Mouse (Mus musculus): ENCODE results near the gene Scnn1a. TPM values are rescaled to one million over a fixed set of nuclear protein-coding genes. Genes with fewer than 3 reads are reported as not detected.

Gene Scnn1a
- polyA plus RNA-seq, 1 experiment from 2014 or later: 0.42 TPM

- H3K36me3 ChIP-seq: no peaks in the 10 kb centered on the region
- DNase-seq (ENCODE audit: low spot score): peak; percentile 85
- H3K4me3 ChIP-seq: peak overlapping the region; percentile 62
- peaks cover 14% of the 10 kb centered on the region; the same call in 1 of the 2 replicates for H3K27me3 ChIP-seq (ENCODE audit: insufficient read depth, poor library complexity, severe bottlenecking)
- WGBS: 1% methylated on average over 39 of the region's 39 CpGs
- H3K9me3 ChIP-seq: no peaks in the 10 kb centered on the region
- H3K4me1 ChIP-seq (replicated peaks): peaks cover 19% of the 10 kb centered on the region
- peak overlapping the region; percentile 82 for H3K27ac ChIP-seq
Measured at GRCm38 (mm10) chr6:125330626-125331326, 10.3 kb downstream of the Scnn1a start.

DNA sequence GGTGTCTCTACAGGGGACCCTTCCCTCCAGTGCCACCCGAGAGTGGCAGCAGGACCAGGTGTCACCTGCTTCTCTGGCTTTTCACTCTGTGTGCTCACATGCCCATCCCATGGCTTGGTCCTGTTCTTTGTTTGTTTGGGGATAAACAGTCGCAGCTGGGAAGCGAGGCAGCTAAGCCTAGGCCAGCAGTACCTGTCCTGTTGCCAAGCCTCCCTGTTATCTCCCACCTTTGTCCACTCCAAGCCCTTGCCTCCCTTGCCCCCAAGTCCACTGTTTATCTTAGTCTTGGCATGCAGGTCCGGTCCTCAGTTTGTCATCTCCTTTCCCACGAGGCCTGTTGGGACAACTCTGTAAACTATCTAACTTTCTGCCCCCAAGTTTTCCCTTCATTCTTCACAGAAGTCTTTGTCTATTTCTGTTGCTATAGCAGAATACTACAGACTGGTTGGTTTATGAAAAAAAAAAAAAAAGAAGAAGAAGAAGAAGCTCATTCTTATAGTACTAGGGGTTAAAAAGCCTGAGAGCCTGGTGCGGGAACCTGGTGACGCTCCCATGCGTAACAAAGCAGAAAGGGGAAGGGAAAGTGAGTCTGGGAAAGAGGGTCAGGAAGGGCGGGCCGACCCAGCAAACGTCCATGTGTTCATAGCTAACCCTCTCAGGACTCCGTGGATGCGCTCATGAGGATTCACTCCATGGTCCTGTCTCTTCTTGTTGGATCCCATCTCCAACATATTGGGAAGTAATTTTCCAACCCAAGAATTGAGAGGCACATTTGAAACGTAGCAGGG, 12.8 kb downstream of the Scnn1a start:
- WGBS: 71% methylated on average over 14 of the region's 14 CpGs
- DNase-seq (ENCODE audit: low spot score): no peak
- H3K4me3 ChIP-seq: no peak overlapping the region
- no peaks in the 10 kb centered on the region for H3K9me3 ChIP-seq
- 0 out of 2 replicates have a peak overlapping the region, but pooled peaks have one; percentile 12 for H3K27ac ChIP-seq
- peaks cover 9% of the 10 kb centered on the region; the same call in 1 of the 2 replicates for H3K27me3 ChIP-seq (ENCODE audit: insufficient read depth, poor library complexity, severe bottlenecking)
- H3K36me3 ChIP-seq: no peaks in the 10 kb centered on the region
- H3K4me1 ChIP-seq (replicated peaks): peaks cover 19% of the 10 kb centered on the region

DNA sequence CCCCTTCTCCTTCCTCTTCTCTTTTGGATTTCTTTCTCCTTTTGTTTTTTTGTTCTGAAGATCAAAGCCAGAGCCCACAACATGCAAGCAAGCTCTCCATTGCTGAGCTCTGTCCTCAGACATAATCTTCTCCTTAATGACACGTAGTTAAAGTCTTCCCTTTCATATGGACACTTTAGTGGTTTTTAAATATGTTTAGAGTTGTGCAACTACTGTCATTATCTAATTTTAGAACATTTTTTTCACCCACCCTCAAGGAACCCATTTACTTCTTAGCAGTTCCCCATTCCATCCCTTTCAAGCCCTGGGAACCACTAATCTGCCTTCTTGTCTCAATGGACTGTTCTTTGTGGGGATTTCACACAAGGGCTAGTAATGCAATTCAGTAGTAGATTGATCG, 13.9 kb downstream of the Scnn1a start:
- H3K9me3 ChIP-seq: no peaks in the 10 kb centered on the region
- no peak for DNase-seq (ENCODE audit: low spot score)
- no peak overlapping the region for H3K27ac ChIP-seq
- peaks cover 19% of the 10 kb centered on the region for H3K4me1 ChIP-seq (replicated peaks)
- H3K27me3 ChIP-seq (ENCODE audit: insufficient read depth, poor library complexity, severe bottlenecking): peaks cover 6% of the 10 kb centered on the region; the same call in 1 of the 2 replicates
- no peaks in the 10 kb centered on the region for H3K36me3 ChIP-seq
- WGBS: 77% methylated on average over 2 of the region's 2 CpGs
- no peak overlapping the region for H3K4me3 ChIP-seq

GRCm38 (mm10) chr6:125338791-125339660, 18.6 kb downstream of the Scnn1a start:
- DNase-seq (ENCODE audit: low spot score): no peak
- peaks cover 40% of the 10 kb centered on the region for H3K4me1 ChIP-seq (replicated peaks)
- no peaks in the 10 kb centered on the region for H3K36me3 ChIP-seq
- 74% methylated on average over 9 of the region's 9 CpGs for WGBS
- H3K27me3 ChIP-seq (ENCODE audit: insufficient read depth, poor library complexity, severe bottlenecking): peaks cover 7% of the 10 kb centered on the region
- H3K27ac ChIP-seq: no peak overlapping the region
- H3K9me3 ChIP-seq: no peaks in the 10 kb centered on the region
- no peak overlapping the region for H3K4me3 ChIP-seq

DNA sequence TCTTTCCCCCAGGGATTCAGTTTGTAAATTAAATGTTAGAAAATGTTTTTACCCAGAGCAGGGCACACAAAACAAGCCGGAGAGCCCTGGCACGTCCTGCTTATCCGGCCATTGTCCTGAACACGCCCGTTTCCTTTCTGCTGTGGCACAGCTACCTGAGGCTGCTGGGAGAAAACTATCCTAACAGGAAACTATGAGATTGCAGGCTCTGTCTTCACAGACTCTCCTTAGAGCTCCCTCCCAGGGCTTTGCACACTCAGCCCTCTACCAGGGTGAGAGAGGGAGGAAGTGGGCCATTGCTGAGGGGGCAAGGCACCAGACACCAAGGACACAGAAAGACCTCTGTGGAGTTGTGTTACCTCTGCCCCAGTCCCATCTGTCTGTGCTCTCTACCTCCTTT, 19.8 kb downstream of the Scnn1a start:
- Histone ChIP-seq H3K9me3 (no peaks in the 10 kb centered on the region), H3K4me1 (replicated peaks) (peaks cover 50% of the 10 kb centered on the region), H3K36me3 (no peaks in the 10 kb centered on the region), H3K4me3 (no peak overlapping the region), H3K27ac (peak overlapping the region; percentile 70), H3K27me3 (ENCODE audit: insufficient read depth, poor library complexity, severe bottlenecking) (peaks cover 7% of the 10 kb centered on the region)
- whole genome bisulfite sequencing: 61% methylated on average over 5 of the region's 5 CpGs
- DNase-seq (ENCODE audit: low spot score): no peak

DNA sequence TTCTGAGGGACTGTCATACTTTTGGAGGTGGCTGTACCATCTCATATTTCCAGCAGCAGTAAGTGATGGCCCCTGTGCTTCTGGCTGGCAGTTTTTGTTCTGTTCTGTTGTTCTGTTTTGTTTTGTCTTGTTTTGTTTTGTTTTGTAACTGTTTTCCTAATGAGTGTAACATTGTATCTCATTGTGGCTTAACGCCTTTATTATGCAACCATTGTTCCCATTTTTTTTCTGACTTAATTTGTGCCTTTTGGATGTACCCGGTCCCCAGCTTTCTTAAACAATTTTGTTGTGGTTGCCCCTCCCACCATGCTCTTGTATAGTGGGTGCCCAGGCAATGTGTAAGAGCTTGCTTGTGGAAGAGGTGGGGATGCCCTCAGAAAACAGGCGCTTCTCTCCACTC, 21.7 kb downstream of the Scnn1a start:
- Histone ChIP-seq H3K4me3 (no peak overlapping the region), H3K9me3 (no peaks in the 10 kb centered on the region), H3K4me1 (replicated peaks) (peaks cover 50% of the 10 kb centered on the region), H3K36me3 (no peaks in the 10 kb centered on the region), H3K27ac (no peak overlapping the region), H3K27me3 (ENCODE audit: insufficient read depth, poor library complexity, severe bottlenecking) (peaks cover 7% of the 10 kb centered on the region)
- DNase-seq (ENCODE audit: low spot score): no peak
- 57% methylated on average over 3 of the region's 3 CpGs for WGBS

DNA sequence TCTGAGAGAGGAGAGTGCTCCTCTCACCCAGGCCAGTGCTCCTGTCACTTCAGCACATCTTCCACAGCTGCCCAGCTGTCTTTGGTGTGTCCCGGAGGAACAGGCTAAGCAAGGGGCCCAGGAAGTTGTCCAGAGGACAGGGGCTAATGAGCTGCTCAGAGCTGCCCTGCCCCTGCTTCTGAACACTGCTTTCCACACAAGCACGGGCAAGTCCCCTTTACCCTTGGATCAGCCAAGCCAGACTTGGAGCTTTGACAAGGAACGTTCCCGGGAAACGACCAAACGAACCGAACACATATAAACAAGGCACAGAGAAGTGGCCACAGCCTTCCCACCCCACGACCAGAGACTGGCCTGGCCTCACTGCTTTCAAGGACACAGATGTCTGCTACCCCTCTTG, 23.6 kb downstream of the Scnn1a start:
- Histone ChIP-seq H3K36me3 (no peaks in the 10 kb centered on the region), H3K4me1 (replicated peaks) (peaks cover 57% of the 10 kb centered on the region), H3K4me3 (no peak overlapping the region), H3K9me3 (no peaks in the 10 kb centered on the region), H3K27ac (0 out of 2 replicates have a peak overlapping the region, but pooled peaks have one; percentile 16), H3K27me3 (ENCODE audit: insufficient read depth, poor library complexity, severe bottlenecking) (peaks cover 23% of the 10 kb centered on the region)
- WGBS: 44% methylated on average over 8 of the region's 8 CpGs
- no peak for DNase-seq (ENCODE audit: low spot score)

DNA sequence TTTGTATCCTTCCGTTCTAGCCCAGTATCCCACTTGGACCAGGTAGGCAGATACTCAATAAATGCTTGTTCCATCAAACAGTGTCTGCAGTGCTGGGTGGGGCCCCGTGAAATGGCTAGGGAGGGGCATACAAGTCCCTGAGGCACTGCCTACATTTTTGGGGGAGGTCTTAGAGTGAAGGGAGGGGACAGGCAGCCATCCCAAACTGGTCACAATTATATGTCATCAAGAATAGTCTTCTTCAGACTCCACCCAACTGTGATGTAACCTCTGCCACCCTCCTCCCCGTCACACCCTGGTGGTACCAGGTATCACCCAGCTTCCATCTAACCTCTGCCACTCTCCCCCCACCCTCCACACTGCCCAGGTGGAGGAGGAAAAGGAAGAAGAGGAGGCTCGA, 24.4 kb downstream of the Scnn1a start:
- Histone ChIP-seq H3K9me3 (no peaks in the 10 kb centered on the region), H3K4me3 (no peak overlapping the region), H3K36me3 (no peaks in the 10 kb centered on the region), H3K27me3 (ENCODE audit: insufficient read depth, poor library complexity, severe bottlenecking) (peaks cover 24% of the 10 kb centered on the region), H3K27ac (no peak overlapping the region), H3K4me1 (replicated peaks) (peaks cover 65% of the 10 kb centered on the region)
- WGBS: 70% methylated on average over 4 of the region's 4 CpGs
- DNase-seq (ENCODE audit: low spot score): no peak

DNA sequence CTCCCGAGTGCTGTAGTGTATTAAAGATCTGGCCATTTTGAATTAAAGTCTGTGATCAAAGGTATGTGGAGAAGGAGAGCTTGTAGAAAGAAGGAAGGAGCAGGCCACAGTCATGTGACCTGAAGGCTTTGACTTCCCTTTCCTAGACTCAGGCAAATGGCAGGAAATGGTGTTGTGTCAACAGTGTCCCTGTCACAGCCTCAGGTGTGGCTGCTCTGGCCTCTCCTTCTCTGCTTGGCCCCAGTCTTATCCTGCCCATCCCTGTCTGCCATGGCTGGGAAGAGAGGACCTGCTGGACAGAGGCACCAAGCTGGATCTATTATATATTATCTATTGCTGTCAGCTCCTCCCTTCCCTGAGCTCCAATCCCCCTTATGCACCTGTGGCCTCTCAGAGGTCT, 25.2 kb downstream of the Scnn1a start:
- H3K9me3 ChIP-seq: no peaks in the 10 kb centered on the region
- no peak for DNase-seq (ENCODE audit: low spot score)
- WGBS: 69% methylated on average over 1 of the region's 1 CpGs
- peaks cover 25% of the 10 kb centered on the region for H3K27me3 ChIP-seq (ENCODE audit: insufficient read depth, poor library complexity, severe bottlenecking)
- H3K4me3 ChIP-seq: no peak overlapping the region
- H3K27ac ChIP-seq: no peak overlapping the region
- H3K36me3 ChIP-seq: no peaks in the 10 kb centered on the region
- H3K4me1 ChIP-seq (replicated peaks): peaks cover 66% of the 10 kb centered on the region

DNA sequence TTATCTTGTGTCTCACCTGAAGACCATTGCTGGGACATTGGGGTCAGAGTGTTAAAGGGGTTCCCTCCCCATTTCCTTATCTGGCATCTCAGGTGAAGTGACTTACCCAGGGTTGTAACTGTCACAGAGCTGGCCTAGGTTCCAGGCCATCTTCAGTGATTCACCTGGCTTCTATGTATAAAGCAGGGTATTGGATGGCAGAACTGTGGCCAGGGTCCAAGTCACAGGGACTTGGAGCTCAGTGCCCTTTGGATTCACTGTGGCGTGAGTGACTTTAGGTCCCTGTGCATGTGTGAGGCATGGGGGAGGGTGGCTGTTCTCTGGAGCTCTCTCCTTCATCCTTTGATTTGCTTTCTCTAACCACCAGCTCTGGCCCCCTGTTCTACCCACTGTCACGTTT, 25.6 kb downstream of the Scnn1a start:
- peaks cover 29% of the 10 kb centered on the region for H3K27me3 ChIP-seq (ENCODE audit: insufficient read depth, poor library complexity, severe bottlenecking)
- no peaks in the 10 kb centered on the region for H3K36me3 ChIP-seq
- H3K4me3 ChIP-seq: no peak overlapping the region
- H3K4me1 ChIP-seq (replicated peaks): peaks cover 66% of the 10 kb centered on the region
- H3K27ac ChIP-seq: no peak overlapping the region
- 52% methylated on average over 2 of the region's 2 CpGs for WGBS
- H3K9me3 ChIP-seq: no peaks in the 10 kb centered on the region
- no peak for DNase-seq (ENCODE audit: low spot score)

DNA sequence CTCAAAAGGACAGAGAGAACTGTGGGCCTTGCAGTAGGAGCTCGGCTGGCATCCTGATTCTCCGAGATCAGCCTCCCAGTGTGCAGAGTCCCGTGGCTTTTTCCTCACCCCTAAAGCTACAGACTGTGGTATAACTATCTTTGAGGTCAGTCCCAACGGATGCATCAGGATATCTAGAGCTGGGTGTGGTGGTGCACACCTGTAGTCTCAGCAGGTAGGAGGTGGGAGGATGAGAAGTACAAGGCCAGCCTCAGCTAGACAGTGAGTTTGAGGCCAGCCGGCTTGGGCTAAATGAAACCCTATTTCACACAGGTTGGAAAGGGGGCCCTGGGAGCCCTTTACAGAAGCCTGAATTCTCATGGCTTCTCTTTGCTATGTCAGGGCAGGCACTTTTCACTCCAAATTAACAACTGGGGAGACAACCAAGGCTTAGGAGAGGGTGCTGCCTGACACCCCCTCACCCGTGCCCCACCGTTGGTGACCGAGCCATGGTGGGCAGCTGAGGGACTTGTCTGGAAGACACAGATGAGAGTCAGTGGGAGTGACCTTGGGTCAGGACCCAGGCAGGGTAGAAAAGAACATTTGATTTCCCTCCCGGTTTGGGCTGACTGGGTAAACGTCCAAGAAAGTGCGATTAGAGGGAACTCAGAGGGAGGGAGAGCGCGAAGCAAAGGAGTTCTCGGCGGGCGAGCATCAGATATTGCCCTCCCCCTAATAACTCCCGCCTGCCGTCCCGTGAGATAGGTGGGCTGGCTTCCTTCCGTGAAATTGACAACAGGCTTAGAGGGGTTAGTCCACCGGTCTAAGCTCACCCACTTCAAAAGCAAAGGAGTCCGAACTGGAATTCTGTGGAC, 28.5 kb downstream of the Scnn1a start, which contains the start of gene Tnfrsf1a:
TSS of gene Tnfrsf1a (plus strand) at position 642 of the 854 bp plus-strand sequence.
- Histone ChIP-seq H3K9me3 (no peaks in the 10 kb centered on the region), H3K27ac (peak within 1 kb of the TSS; percentile 86), H3K27me3 (ENCODE audit: insufficient read depth, poor library complexity, severe bottlenecking) (peaks cover 32% of the 10 kb centered on the region), H3K36me3 (no peaks in the 10 kb centered on the region), H3K4me3 (peak within 1 kb of the TSS; percentile 61), H3K4me1 (replicated peaks) (peaks cover 66% of the 10 kb centered on the region)
- WGBS: 3% methylated on average over 22 of the region's 22 CpGs
- no peak for DNase-seq (ENCODE audit: low spot score)

Measured in hindbrain, embryonic 10.5 days (tissue).